Mouse (Mus musculus): ENCODE results near the gene Jagn1. TPM values are rescaled to one million over a fixed set of nuclear protein-coding genes. Genes with fewer than 3 reads are reported as not detected.

The Jagn1 gene
- polyA plus RNA-seq, 1 experiment from 2014 or later: 75.0 TPM

DNA sequence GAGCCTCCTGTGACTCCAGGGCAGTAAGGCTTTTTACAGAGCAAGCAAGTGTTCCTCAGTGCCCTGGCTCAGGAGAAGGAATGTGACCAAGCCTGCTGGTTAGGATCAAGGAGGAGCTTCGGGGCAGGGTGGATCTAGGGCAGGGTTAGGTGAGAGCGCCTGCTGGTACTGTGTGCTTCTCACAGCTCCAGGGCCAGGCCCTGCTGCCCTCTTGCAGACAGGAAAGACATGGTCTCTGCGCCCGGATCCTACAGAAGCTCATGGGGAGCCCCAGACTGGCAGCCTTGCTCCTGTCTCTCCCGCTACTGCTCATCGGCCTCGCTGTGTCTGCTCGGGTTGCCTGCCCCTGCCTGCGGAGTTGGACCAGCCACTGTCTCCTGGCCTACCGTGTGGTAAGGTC is 16.3 kb downstream of the Jagn1 start:
- Histone ChIP-seq H3K4me1 (ENCODE audit: control insufficient read depth, insufficient read depth, low read length) (no peaks in the 10 kb centered on the region), H3K9ac (ENCODE audit: low read length) (no peak overlapping the region), H3K27me3 (ENCODE audit: control insufficient read depth, insufficient read depth, low read length) (no peaks in the 10 kb centered on the region), H3K4me2 (no peak overlapping the region), H3K36me3 (ENCODE audit: control insufficient read depth, insufficient read depth, low read length) (no peaks in the 10 kb centered on the region), H3K9me3 (ENCODE audit: control insufficient read depth, low read length) (no peaks in the 10 kb centered on the region), H3K4me3 (ENCODE audit: low read depth, low read length) (no peak overlapping the region), H3K27ac (ENCODE audit: low read depth, low read length) (no peak overlapping the region)
- DNase-seq (ENCODE audit: low spot score, missing footprints): peak; percentile 57
- ATAC-seq (ENCODE audit: low FRiP score): no peak
- WGBS: 75% methylated on average over 10 of the region's 10 CpGs

DNA sequence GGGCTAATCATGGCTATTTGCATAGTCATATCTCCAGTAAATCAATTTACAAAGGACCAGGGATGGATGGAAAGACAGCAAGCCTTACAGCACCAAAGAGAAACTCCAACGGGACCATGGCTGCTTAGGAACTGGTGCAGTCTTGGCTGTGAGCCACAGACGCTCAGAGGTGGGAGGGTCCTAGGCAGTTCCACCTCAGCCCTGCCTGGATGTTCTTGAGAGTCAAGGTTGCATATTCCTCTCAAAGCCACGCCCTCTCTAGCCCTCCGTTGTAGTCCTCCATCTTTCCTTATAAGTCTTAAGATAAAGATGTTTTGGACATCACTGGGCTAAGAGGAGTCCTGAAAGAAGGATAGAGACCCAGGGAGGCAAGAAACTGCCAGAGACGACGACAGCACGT is 21.7 kb downstream of the Jagn1 start:
- no peak overlapping the region for H3K9ac ChIP-seq (ENCODE audit: low read length)
- no peaks in the 10 kb centered on the region for H3K9me3 ChIP-seq (ENCODE audit: control insufficient read depth, low read length)
- H3K4me3 ChIP-seq (ENCODE audit: low read depth, low read length): no peak overlapping the region
- no peak for ATAC-seq (ENCODE audit: low FRiP score)
- WGBS: 73% methylated on average over 7 of the region's 7 CpGs
- H3K27me3 ChIP-seq (ENCODE audit: control insufficient read depth, insufficient read depth, low read length): no peaks in the 10 kb centered on the region
- H3K4me2 ChIP-seq: no peak overlapping the region
- no peak for DNase-seq (ENCODE audit: low spot score, missing footprints)
- no peaks in the 10 kb centered on the region for H3K36me3 ChIP-seq (ENCODE audit: control insufficient read depth, insufficient read depth, low read length)
- H3K27ac ChIP-seq (ENCODE audit: low read depth, low read length): no peak overlapping the region
- no peaks in the 10 kb centered on the region for H3K4me1 ChIP-seq (ENCODE audit: control insufficient read depth, insufficient read depth, low read length)

DNA sequence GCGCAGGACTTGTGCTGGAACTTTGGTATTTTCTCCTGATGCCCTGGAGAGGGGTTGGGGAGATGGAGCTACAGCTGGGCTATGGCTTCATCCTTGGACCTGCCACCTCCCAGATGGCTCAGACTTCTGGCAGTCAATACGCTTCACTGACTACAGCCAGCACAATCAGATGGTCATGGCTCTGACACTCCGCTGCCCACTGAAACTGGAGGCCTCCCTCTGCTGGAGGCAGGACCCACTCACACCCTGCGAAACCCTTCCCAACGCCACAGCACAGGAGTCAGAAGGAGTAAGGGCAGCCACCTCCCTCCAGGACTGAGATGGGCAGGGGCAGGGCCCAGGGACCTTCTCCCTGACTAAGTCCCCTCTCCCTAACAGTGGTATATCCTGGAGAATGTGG is 23.2 kb downstream of the Jagn1 start:
- no peak for ATAC-seq (ENCODE audit: low FRiP score)
- Histone ChIP-seq H3K9ac (ENCODE audit: low read length) (no peak overlapping the region), H3K4me2 (no peak overlapping the region), H3K27ac (ENCODE audit: low read depth, low read length) (no peak overlapping the region), H3K9me3 (ENCODE audit: control insufficient read depth, low read length) (no peaks in the 10 kb centered on the region), H3K4me1 (ENCODE audit: control insufficient read depth, insufficient read depth, low read length) (no peaks in the 10 kb centered on the region; the same call in 1 of the 2 replicates), H3K36me3 (ENCODE audit: control insufficient read depth, insufficient read depth, low read length) (no peaks in the 10 kb centered on the region), H3K4me3 (ENCODE audit: low read depth, low read length) (no peak overlapping the region), H3K27me3 (ENCODE audit: control insufficient read depth, insufficient read depth, low read length) (peaks cover 11% of the 10 kb centered on the region)
- no peak for DNase-seq (ENCODE audit: low spot score, missing footprints)
- 58% methylated on average over 5 of the region's 5 CpGs for WGBS

DNA sequence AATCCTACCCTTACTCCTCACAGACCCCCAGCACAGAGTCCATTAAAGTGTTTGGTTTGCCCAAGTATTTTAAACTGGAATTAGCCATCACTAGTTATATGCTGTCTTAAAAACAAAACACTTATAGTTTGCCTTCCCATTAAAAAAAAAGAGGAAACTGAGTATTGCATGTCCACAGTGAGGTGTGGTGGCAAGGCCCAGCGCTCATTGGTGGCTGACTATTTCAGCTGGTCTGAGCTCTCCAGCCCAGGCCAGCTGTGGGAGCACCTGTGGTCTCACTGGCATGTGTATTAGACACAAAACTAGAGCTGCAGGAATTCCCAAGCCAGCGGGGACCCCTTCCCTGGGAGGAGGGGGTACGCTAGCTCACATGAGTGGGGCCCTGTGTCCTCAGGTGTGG is 26.1 kb downstream of the Jagn1 start:
- Histone ChIP-seq H3K4me3 (ENCODE audit: low read depth, low read length) (no peak overlapping the region), H3K4me1 (ENCODE audit: control insufficient read depth, insufficient read depth, low read length) (peaks cover 4% of the 10 kb centered on the region), H3K36me3 (ENCODE audit: control insufficient read depth, insufficient read depth, low read length) (no peaks in the 10 kb centered on the region), H3K9me3 (ENCODE audit: control insufficient read depth, low read length) (no peaks in the 10 kb centered on the region), H3K27me3 (ENCODE audit: control insufficient read depth, insufficient read depth, low read length) (peaks cover 19% of the 10 kb centered on the region), H3K9ac (ENCODE audit: low read length) (no peak overlapping the region), H3K27ac (ENCODE audit: low read depth, low read length) (no peak overlapping the region), H3K4me2 (no peak overlapping the region; the same call in 1 of the 2 replicates)
- ATAC-seq (ENCODE audit: low FRiP score): no peak; the same call in 1 of the 2 replicates
- 56% methylated on average over 3 of the region's 3 CpGs for WGBS
- no peak for DNase-seq (ENCODE audit: low spot score, missing footprints)

DNA sequence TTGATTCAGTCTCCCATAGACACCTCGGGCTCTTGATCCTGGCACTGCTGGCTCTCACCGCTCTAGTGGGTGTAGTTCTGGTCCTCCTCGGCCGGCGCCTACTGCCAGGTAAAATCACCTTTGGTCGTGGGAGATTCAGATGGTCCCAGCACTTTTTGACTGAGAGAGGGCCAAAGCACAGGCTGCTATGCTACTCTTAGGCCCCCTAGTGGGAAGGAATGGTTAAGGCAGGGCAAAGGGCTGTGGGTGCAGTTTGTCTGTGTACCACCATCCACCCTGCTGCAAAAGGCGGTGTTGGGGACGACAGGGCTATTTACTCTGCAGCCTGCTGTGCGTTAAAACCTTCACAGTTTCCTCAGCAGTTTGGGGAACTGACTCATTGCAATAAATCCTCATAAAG is 26.7 kb downstream of the Jagn1 start:
- no peaks in the 10 kb centered on the region for H3K36me3 ChIP-seq (ENCODE audit: control insufficient read depth, insufficient read depth, low read length)
- H3K4me1 ChIP-seq (ENCODE audit: control insufficient read depth, insufficient read depth, low read length): peaks cover 4% of the 10 kb centered on the region
- H3K4me3 ChIP-seq (ENCODE audit: low read depth, low read length): peak overlapping the region; percentile 28
- no peaks in the 10 kb centered on the region for H3K9me3 ChIP-seq (ENCODE audit: control insufficient read depth, low read length)
- peak overlapping the region; percentile 47 for H3K4me2 ChIP-seq
- peak; percentile 81 for ATAC-seq (ENCODE audit: low FRiP score)
- H3K27me3 ChIP-seq (ENCODE audit: control insufficient read depth, insufficient read depth, low read length): peaks cover 19% of the 10 kb centered on the region
- H3K9ac ChIP-seq (ENCODE audit: low read length): peak overlapping the region; percentile 47
- DNase-seq (ENCODE audit: low spot score, missing footprints): peak; percentile 95
- no peak overlapping the region for H3K27ac ChIP-seq (ENCODE audit: low read depth, low read length)
- WGBS: 11% methylated on average over 9 of the region's 9 CpGs

DNA sequence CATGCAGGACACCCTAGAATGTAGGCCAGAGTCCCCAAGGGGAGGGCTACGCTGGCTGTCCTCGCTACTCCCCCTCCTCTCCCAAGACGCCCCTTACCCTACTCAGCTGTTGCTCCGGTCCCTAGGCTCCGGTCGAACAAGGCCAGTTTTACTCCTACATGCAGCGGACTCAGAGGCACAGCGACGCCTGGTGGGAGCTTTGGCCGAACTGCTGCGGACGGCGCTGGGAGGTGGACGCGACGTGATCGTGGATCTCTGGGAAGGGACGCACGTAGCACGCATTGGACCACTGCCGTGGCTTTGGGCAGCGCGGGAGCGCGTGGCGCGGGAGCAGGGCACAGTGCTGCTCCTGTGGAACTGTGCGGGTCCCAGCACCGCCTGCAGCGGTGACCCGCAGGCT is 27.1 kb downstream of the Jagn1 start:
- ATAC-seq (ENCODE audit: low FRiP score): peak; percentile 82
- Histone ChIP-seq H3K36me3 (ENCODE audit: control insufficient read depth, insufficient read depth, low read length) (no peaks in the 10 kb centered on the region), H3K4me2 (peak overlapping the region; percentile 47), H3K27me3 (ENCODE audit: control insufficient read depth, insufficient read depth, low read length) (peaks cover 19% of the 10 kb centered on the region), H3K4me3 (ENCODE audit: low read depth, low read length) (peak overlapping the region; percentile 28), H3K9me3 (ENCODE audit: control insufficient read depth, low read length) (no peaks in the 10 kb centered on the region), H3K4me1 (ENCODE audit: control insufficient read depth, insufficient read depth, low read length) (peaks cover 4% of the 10 kb centered on the region), H3K27ac (ENCODE audit: low read depth, low read length) (no peak overlapping the region), H3K9ac (ENCODE audit: low read length) (peak overlapping the region; percentile 47)
- peak; percentile 98 for DNase-seq (ENCODE audit: low spot score, missing footprints)
- WGBS: 1% methylated on average over 31 of the region's 31 CpGs

DNA sequence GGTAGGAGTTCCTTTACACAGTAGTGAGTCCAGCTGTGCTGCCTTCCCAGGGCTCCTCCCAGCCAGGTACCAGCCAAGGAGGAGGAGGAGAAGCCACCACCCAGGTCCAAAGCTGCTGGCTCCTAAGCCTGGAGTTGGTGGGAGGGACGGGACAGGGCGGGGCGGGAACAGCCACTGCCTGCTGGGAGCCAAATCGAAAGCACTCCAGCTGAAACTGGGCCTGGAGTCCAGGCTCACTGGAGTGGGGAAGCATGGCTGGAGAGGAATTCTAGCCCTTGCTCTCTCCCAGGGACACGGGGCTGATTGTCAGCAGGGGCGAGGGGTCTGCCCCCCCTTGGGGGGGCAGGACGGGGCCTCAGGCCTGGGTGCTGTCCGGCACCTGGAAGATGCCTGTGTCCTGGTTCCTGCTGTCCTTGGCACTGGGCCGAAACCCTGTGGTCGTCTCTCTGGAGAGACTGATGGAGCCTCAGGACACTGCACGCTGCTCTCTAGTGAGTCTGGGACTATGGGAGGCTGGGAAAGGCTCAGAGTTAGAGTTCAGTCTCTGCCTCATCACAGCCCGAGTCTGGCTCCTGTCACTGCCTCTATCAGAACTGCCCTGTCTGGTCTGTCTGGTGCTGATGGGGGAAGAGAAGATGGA is 29.0 kb downstream of the Jagn1 start, which contains the start of gene Il17rc:
Gene Il17rc, plus strand, starts transcription at position 131 of the 640 bp plus-strand sequence.
- H3K27ac ChIP-seq (ENCODE audit: low read depth, low read length): no peak within 1 kb of the TSS
- H3K27me3 ChIP-seq (ENCODE audit: control insufficient read depth, insufficient read depth, low read length): peaks cover 19% of the 10 kb centered on the region
- no peak for ATAC-seq (ENCODE audit: low FRiP score)
- 0 out of 2 replicates have a peak within 1 kb of the TSS, but pooled peaks have one; percentile 20 for H3K9ac ChIP-seq (ENCODE audit: low read length)
- DNase-seq (ENCODE audit: low spot score, missing footprints): peak; percentile 90
- WGBS: 17% methylated on average over 12 of the region's 12 CpGs
- no peak within 1 kb of the TSS for H3K4me3 ChIP-seq (ENCODE audit: low read depth, low read length)
- no peaks in the 10 kb centered on the region for H3K9me3 ChIP-seq (ENCODE audit: control insufficient read depth, low read length)
- no peak within 1 kb of the TSS for H3K4me2 ChIP-seq
- no peaks in the 10 kb centered on the region for H3K36me3 ChIP-seq (ENCODE audit: control insufficient read depth, insufficient read depth, low read length)
- peaks cover 4% of the 10 kb centered on the region for H3K4me1 ChIP-seq (ENCODE audit: control insufficient read depth, insufficient read depth, low read length)

DNA sequence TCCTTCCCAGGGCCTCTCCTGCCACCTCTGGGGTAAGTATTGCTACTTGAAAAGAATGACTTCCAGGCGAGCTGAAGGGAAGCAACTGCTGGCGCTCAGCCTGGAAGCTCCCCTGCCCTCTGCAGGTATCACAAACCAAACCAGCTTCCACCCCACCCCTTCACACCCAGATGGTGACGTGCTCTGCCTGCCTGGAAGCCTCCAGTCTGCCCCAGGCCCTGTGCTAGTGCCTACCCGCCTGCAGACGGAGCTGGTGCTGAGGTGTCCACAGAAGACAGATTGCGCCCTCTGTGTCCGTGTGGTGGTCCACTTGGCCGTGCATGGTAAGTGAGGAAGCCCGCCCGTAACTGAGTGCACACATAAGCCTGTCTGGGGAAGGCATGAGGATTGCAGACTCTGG is 29.7 kb downstream of the Jagn1 start:
- peak; percentile 45 for DNase-seq (ENCODE audit: low spot score, missing footprints)
- Histone ChIP-seq H3K4me2 (no peak overlapping the region), H3K36me3 (ENCODE audit: control insufficient read depth, insufficient read depth, low read length) (no peaks in the 10 kb centered on the region), H3K27ac (ENCODE audit: low read depth, low read length) (no peak overlapping the region), H3K4me1 (ENCODE audit: control insufficient read depth, insufficient read depth, low read length) (peaks cover 4% of the 10 kb centered on the region), H3K4me3 (ENCODE audit: low read depth, low read length) (no peak overlapping the region), H3K9ac (ENCODE audit: low read length) (no peak overlapping the region), H3K27me3 (ENCODE audit: control insufficient read depth, insufficient read depth, low read length) (peaks cover 19% of the 10 kb centered on the region), H3K9me3 (ENCODE audit: control insufficient read depth, low read length) (no peaks in the 10 kb centered on the region)
- 71% methylated on average over 10 of the region's 10 CpGs for WGBS
- ATAC-seq (ENCODE audit: low FRiP score): no peak

DNA sequence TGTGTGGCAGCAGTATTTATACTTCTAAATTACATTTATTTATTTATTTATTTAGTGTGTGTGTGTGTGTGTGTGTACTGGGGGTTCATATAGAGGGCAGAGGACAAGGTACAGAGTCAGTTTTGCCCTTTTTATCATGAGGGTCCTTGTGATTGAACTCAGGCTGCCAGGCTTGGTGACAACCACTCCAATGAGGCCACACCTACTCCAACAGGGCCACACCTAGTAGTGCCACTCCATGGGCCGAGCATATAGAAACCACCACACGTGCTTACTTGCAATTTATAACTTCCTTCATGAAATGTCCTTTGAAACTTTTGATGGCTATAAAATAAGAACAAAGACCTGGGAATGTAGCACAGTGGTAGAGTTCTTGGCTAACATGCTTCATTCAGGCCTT is 30.9 kb downstream of the Jagn1 start:
- Histone ChIP-seq H3K4me1 (ENCODE audit: control insufficient read depth, insufficient read depth, low read length) (peaks cover 4% of the 10 kb centered on the region), H3K4me2 (no peak overlapping the region), H3K27me3 (ENCODE audit: control insufficient read depth, insufficient read depth, low read length) (peaks cover 19% of the 10 kb centered on the region), H3K9ac (ENCODE audit: low read length) (no peak overlapping the region), H3K27ac (ENCODE audit: low read depth, low read length) (no peak overlapping the region), H3K9me3 (ENCODE audit: control insufficient read depth, low read length) (no peaks in the 10 kb centered on the region), H3K4me3 (ENCODE audit: low read depth, low read length) (no peak overlapping the region), H3K36me3 (ENCODE audit: control insufficient read depth, insufficient read depth, low read length) (no peaks in the 10 kb centered on the region)
- peak; percentile 73 for DNase-seq (ENCODE audit: low spot score, missing footprints)
- 86% methylated on average over 2 of the region's 2 CpGs for WGBS
- ATAC-seq (ENCODE audit: low FRiP score): no peak

Measured in midbrain, embryonic 11.5 days (tissue).